Mouse (Mus musculus) embryonic facial prominence, embryonic 10.5 days (tissue): ENCODE results near the gene Enox2. TPM values are rescaled to one million over a fixed set of nuclear protein-coding genes. Genes with fewer than 3 reads are reported as not detected.
"Not testable (repeated sequence)": the region's sequence is repeated elsewhere in the genome, so short reads cannot be mapped to it uniquely, and the experiment has no call there.

Experiments
- DNase-seq: peaks from one replicate; pipeline ENCODE4 v3.0.0-alpha.2; 2017; ENCODE audit warnings: low spot score
- H3K27ac ChIP-seq: fragments of 300-500 bp; sonication (generic); replicated peaks from 2 replicates; pipeline ENCODE4 v1.5.1; 2016; ENCODE audit warnings: mild to moderate bottlenecking
- H3K27me3 ChIP-seq: fragments of 300-500 bp; sonication (generic); replicated peaks from 2 replicates; pipeline ENCODE4 v1.6.1; 2016; ENCODE audit warnings: low read depth, mild to moderate bottlenecking; ENCODE audit not compliant: poor library complexity, severe bottlenecking
- H3K36me3 ChIP-seq: fragments of 300-500 bp; sonication (generic); replicated peaks from 2 replicates; pipeline ENCODE4 v1.6.1; 2016; ENCODE audit warnings: mild to moderate bottlenecking, moderate library complexity
- H3K4me1 ChIP-seq: fragments of 300-500 bp; sonication (generic); 2 replicates; pipeline ENCODE4 v1.6.1; 2016
- H3K4me3 ChIP-seq: fragments of 300-500 bp; sonication (generic); 2 replicates; pipeline ENCODE4 v1.5.1; 2016; ENCODE audit warnings: mild to moderate bottlenecking, moderate library complexity
- H3K9me3 ChIP-seq: fragments of 300-500 bp; sonication (generic); 2 replicates; pipeline ENCODE4 v1.6.1; 2016; ENCODE audit warnings: mild to moderate bottlenecking
- WGBS: fragments of 180-500 bp; shearing (Covaris S2); methylation state at CpG from one replicate; pipeline ENCODE4 v1.1.7; 2016; 5-methylcytosine and 5-hydroxymethylcytosine counted together
- polyA plus RNA-seq: library from polyadenylated mRNA; unstranded; fragments of >200 nt; fragmentation: Nextera tagmentation; extraction: Ambion mirVana; gene quantifications from 2 replicates; pipeline ENCODE4 v1.2.1, GENCODE M21; 2016

The Enox2 gene
- polyA plus RNA-seq, 1 experiment from 2014 or later = 6.3 TPM

DNA sequence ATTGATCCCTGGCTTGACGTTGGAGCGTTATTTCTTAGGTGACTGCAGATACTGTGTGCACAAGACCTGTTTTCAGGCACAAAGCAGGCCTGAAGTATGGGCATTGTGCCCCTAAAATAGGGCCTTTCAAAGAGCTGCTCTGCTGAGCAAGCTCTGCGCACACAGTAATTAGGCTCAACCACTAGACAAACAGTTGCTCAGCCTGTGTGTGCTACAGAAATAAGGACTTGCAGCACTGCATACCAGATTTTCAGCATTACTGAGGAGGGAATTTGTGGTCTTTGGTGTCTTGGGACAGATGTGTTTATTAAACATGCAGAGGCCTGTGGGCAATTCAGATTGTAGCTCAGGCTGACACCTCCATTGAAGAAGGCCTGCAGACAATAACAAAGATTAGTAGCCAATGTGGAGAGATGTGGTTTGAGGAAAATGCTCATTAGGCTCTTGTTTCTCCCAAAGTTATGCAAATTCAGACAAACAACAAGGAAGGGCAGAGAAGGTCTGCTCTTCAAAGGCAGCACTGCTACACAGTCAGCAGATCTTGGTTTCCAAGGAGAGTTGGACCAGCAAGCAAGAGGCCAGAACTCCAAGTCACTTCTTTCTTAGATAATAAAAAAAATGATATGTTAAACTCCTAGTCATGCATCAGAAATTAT, 163.2 kb downstream of the Enox2 start:
- WGBS = 41% methylated on average over 3 of the region's 3 CpGs
- no peak overlapping the region for H3K27ac ChIP-seq

DNA sequence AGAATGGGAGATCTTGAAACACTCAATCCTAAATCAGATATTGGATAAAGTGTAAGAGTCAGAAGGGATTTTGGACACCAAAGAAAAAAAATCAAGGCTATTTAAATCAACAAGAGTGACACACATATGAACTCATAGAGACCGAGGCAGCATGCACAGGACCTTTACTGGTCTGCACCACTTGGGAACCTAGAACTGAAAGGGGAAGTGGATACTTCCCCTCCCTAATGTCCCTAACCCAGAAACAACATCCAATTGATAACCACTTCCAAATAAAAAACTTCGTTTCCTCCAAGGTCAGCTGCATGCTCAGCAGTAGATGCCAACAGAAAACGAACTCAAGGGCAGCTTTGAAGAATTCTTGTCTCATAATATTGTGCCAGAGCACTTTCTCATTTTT, 171.6 kb downstream of the Enox2 start:
- no peak overlapping the region for H3K4me3 ChIP-seq
- no peaks in the 10 kb centered on the region for H3K27me3 ChIP-seq
- no peaks in the 10 kb centered on the region for H3K36me3 ChIP-seq
- no peaks in the 10 kb centered on the region for H3K4me1 ChIP-seq
- WGBS = 92% methylated on average over 3 of the region's 3 CpGs
- no peak overlapping the region for H3K27ac ChIP-seq
- DNase-seq = no peak
- H3K9me3 ChIP-seq = no peaks in the 10 kb centered on the region

More for the DNA sequence above, 163.2 kb downstream of the Enox2 start:
- no peaks in the 10 kb centered on the region for H3K36me3 ChIP-seq
- DNase-seq = peak; percentile 8
- no peaks in the 10 kb centered on the region for H3K27me3 ChIP-seq
- H3K9me3 ChIP-seq = no peaks in the 10 kb centered on the region
- H3K4me1 ChIP-seq = no peaks in the 10 kb centered on the region
- H3K4me3 ChIP-seq = no peak overlapping the region

GRCm38 (mm10) chrX:49112412-49112811, 175.6 kb downstream of the Enox2 start:
- no peak for DNase-seq
- H3K36me3 ChIP-seq = no peaks in the 10 kb centered on the region
- H3K27me3 ChIP-seq = no peaks in the 10 kb centered on the region
- no peaks in the 10 kb centered on the region for H3K9me3 ChIP-seq
- H3K4me3 ChIP-seq = no peak overlapping the region
- H3K4me1 ChIP-seq = no peaks in the 10 kb centered on the region
- 33% methylated on average over 3 of the region's 3 CpGs for WGBS
- no peak overlapping the region for H3K27ac ChIP-seq

- not testable (repeated sequence) for H3K4me1 ChIP-seq, DNase-seq, H3K27ac ChIP-seq, H3K27me3 ChIP-seq, H3K4me3 ChIP-seq, H3K9me3 ChIP-seq, H3K36me3 ChIP-seq
- WGBS = 97% methylated on average over 1 of the region's 1 CpGs
Measured at GRCm38 (mm10) chrX:49100542-49100941, 187.5 kb downstream of the Enox2 start.

DNA sequence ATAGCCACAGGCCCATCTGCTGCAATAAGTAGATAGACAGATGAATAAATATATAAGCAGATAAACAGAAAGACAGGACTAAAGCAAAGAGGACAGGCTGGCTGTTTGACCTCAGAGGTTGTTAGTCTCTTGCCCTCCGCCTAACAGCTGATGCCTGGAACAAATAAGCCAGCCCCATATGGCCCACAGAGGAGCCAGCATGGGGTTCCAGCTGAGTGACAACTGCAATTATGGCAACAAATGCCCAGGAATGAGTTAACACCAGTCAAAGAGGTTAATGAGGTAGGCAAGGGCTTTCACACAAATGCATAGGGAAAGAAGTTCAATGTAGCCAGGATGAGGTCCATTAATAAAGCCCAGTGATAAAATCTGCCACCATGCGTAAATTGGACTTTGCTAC, 191.8 kb downstream of the Enox2 start:
- Histone ChIP-seq H3K4me1 (no peaks in the 10 kb centered on the region), H3K9me3 (no peaks in the 10 kb centered on the region), H3K27ac (no peak overlapping the region), H3K27me3 (0 out of 2 replicates have a peak, but pooled peaks cover 4% of the 10 kb centered on the region), H3K36me3 (no peaks in the 10 kb centered on the region), H3K4me3 (no peak overlapping the region)
- 70% methylated on average over 2 of the region's 2 CpGs for WGBS
- DNase-seq = peak; percentile 13

DNA sequence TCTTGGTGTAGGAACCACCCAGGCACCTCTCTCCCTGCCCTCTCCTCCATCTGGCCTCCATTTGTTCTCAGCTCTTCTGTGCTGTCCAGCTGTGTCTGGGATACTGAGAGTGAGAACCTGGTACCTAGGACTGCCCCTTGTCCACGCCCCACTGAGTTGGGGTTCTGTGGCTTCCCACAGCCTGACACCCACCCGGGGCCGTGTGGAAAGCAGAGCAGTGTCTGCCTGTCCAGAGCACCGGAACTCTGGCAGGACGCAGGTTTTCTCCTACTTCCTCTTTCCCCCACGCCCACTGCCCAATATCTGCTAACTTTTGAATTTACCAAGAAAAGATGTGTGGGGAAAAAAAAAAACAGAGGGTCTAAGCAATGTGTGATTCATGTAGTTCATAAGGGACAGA, 213.0 kb downstream of the Enox2 start:
- Histone ChIP-seq H3K27me3 (0 out of 2 replicates have a peak, but pooled peaks cover 4% of the 10 kb centered on the region), H3K9me3 (no peaks in the 10 kb centered on the region), H3K36me3 (no peaks in the 10 kb centered on the region), H3K4me1 (no peaks in the 10 kb centered on the region), H3K4me3 (no peak overlapping the region), H3K27ac (no peak overlapping the region)
- DNase-seq = no peak
- 93% methylated on average over 6 of the region's 6 CpGs for WGBS

DNA sequence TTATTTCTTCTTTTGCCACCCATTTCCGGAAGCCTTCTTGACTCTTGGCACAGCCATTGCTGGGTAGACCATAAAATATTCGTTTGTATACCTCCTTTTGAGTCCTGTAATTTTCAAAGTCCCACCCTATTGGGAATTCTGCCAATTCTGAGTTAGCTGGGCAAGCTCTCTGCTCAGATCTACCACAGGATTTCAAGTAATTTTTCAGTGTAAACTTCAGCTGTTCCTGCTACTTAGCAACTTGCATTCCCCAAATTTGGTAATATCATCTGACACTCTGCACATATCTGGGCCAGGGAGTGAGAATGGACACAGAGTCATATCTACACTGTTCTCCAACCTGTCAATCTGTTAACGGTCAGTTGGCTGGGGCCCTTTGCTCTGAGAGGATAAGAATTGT, 214.5 kb downstream of the Enox2 start:
- no peak for DNase-seq

DNA sequence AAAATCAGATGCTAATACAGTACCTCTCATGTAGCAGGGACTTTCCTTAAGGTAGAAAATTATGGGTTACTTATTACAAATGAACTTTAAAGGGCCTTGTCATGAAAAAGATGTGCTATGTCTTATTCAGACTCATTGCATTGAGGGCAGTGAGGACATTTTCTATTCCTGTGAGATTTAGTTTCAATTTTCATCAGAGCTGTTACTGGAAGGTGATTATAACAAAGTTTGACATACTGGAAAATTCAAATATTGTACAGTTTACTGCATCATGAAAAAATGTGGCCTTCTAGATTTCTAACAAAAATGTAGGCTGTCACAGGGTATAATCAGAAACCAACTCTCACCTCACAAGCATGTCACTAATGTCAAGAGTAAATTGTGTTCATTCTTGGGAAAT, 242.9 kb downstream of the Enox2 start:
- Histone ChIP-seq H3K27me3 (no peaks in the 10 kb centered on the region), H3K4me3 (no peak overlapping the region), H3K36me3 (no peaks in the 10 kb centered on the region), H3K9me3 (no peaks in the 10 kb centered on the region), H3K4me1 (no peaks in the 10 kb centered on the region), H3K27ac (no peak overlapping the region)
- DNase-seq = no peak

More for the DNA sequence above, 214.5 kb downstream of the Enox2 start:
- H3K4me1 ChIP-seq = no peaks in the 10 kb centered on the region
- H3K36me3 ChIP-seq = no peaks in the 10 kb centered on the region
- no peak overlapping the region for H3K27ac ChIP-seq
- H3K4me3 ChIP-seq = no peak overlapping the region
- H3K27me3 ChIP-seq = 0 out of 2 replicates have a peak, but pooled peaks cover 4% of the 10 kb centered on the region
- 83% methylated on average over 3 of the region's 3 CpGs for WGBS
- H3K9me3 ChIP-seq = no peaks in the 10 kb centered on the region

DNA sequence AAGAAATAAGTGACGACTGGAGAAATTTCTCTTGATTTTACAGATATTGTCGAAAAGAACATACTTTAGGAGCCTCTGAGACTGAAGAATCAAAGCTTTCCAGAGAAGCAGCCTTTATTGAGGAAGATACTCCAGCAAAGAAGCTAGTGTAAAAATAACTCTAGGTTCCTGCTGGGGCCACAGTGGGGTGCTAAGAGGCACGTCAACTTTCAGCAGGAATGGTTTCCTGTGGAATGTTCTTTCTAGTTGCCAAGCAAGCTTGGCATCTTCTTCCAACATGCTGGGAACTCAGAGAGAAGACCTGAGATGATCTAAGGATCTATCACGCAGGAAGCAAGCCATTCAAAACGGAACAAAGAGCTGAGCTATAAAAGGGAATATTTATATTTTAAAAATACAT, 278.3 kb downstream of the Enox2 start:
- 69% methylated on average over 5 of the region's 5 CpGs for WGBS
- no peak overlapping the region for H3K27ac ChIP-seq
- no peak for DNase-seq
- H3K4me1 ChIP-seq = no peaks in the 10 kb centered on the region
- H3K9me3 ChIP-seq = no peaks in the 10 kb centered on the region
- H3K4me3 ChIP-seq = no peak overlapping the region
- H3K36me3 ChIP-seq = no peaks in the 10 kb centered on the region
- H3K27me3 ChIP-seq = no peaks in the 10 kb centered on the region

GRCm38 (mm10) chrX:49005655-49006054, 282.4 kb downstream of the Enox2 start:
- H3K4me3 ChIP-seq = no peak overlapping the region
- H3K36me3 ChIP-seq = no peaks in the 10 kb centered on the region
- WGBS = 97% methylated on average over 1 of the region's 1 CpGs
- no peaks in the 10 kb centered on the region for H3K9me3 ChIP-seq
- H3K27me3 ChIP-seq = no peaks in the 10 kb centered on the region
- no peak overlapping the region for H3K27ac ChIP-seq
- no peaks in the 10 kb centered on the region for H3K4me1 ChIP-seq
- DNase-seq = no peak

DNA sequence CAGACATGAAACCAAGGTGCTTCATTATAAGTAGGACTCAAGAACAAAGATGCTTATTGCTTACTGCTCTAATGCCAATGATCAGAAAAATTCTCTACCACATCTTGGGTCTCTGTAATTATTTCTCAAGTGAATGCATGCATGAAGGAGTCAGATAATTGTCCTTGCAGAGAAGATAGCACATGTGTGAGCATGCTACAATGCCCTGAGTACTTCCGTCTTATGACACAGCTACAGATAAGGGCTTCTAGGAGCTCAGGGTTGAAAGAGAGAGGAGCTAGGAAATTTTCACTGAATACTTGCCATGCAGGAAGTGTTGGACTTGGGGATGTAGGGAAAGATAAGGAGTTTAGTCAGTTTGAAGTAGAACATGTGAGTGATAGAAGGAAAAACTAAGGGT, 285.2 kb downstream of the Enox2 start:
- Histone ChIP-seq H3K36me3 (no peaks in the 10 kb centered on the region), H3K27me3 (no peaks in the 10 kb centered on the region), H3K9me3 (no peaks in the 10 kb centered on the region), H3K27ac (no peak overlapping the region), H3K4me3 (no peak overlapping the region), H3K4me1 (no peaks in the 10 kb centered on the region)
- DNase-seq = no peak
- WGBS = 87% methylated on average over 1 of the region's 1 CpGs

DNA sequence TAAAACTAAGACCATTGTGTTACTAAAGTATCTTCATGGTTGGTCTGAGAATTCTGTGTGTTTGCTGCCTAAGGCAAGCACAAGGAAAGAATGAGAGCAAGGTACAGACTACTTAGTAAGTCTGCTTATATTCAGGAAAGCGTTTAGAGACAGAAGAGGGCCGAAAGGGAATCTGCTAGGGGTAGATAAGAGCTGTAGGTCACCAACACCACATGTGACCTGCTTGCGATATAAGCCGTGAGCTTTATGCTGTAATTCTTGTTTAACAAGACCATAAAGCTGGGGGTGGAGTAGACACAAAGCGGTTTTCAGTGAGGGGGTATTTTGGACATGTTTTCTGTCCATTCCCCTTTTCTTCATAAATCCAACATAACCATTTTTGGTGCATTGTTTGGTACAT, 302.4 kb downstream of the Enox2 start:
- Histone ChIP-seq H3K27ac (no peak overlapping the region), H3K36me3 (no peaks in the 10 kb centered on the region), H3K9me3 (0 out of 2 replicates have a peak, but pooled peaks cover 7% of the 10 kb centered on the region), H3K4me3 (no peak overlapping the region), H3K4me1 (no peaks in the 10 kb centered on the region), H3K27me3 (no peaks in the 10 kb centered on the region)
- DNase-seq = no peak
- 86% methylated on average over 5 of the region's 5 CpGs for WGBS

DNA sequence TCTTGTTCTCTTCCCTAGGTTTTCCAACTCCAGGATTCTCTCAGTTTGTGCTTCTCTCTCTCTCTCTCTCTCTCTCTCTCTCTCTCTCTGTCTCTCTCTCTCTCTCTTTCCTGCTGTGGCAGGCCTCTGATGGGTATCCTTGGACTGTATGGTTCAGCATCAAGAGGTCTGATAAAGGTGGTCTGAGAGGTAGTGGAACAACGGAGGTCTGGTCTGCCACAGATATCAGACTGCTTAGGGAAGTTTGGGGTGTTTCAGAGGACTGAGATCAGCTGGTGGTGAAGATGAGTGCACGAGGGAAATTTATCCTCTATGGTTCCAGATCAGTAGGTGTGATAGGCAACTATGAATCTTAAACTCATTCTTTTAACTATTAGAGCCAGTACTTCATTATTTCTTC, 303.6 kb downstream of the Enox2 start:
- 86% methylated on average over 2 of the region's 2 CpGs for WGBS

More for the DNA sequence above, 303.6 kb downstream of the Enox2 start:
- no peaks in the 10 kb centered on the region for H3K36me3 ChIP-seq
- DNase-seq = no peak
- no peak overlapping the region for H3K4me3 ChIP-seq
- 0 out of 2 replicates have a peak, but pooled peaks cover 7% of the 10 kb centered on the region for H3K9me3 ChIP-seq
- H3K4me1 ChIP-seq = no peaks in the 10 kb centered on the region
- H3K27me3 ChIP-seq = no peaks in the 10 kb centered on the region
- no peak overlapping the region for H3K27ac ChIP-seq
